Mouse (Mus musculus): Measurements from ENCODE around the gene Dusp3. TPM values are rescaled to one million over a fixed set of nuclear protein-coding genes. Genes with fewer than 3 reads are reported as not detected.
A peak's percentile ranks its signal among the peaks of the same experiment; 100 is the strongest.

The Dusp3 gene
- total RNA-seq, 2 experiments from 2014 or later: 115 to 122 TPM

DNA sequence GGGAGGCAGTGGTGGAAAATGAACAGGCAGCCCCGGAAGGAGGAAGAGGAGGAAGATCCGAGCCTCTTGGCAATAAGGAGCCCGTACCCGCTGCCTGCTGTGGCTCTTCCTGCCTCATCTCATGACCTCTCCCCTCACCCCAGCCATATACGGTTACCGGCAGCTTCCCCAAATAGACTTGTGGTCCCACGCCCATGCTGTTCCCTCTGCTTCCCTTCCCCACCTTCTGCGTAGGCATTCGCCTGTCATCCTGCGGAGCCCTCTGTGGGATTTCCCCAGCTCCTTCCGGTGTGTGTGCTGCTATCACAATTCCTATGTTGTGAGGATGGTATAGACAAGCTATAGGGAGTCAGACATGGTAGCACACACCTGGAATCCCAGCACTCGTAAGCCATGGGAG, 5.0 kb downstream of the Dusp3 start:
- intact Hi-C loops (cut with DNase I): no loop called here
- DNase-seq (ENCODE audit: low spot score): peak; percentile 36

DNA sequence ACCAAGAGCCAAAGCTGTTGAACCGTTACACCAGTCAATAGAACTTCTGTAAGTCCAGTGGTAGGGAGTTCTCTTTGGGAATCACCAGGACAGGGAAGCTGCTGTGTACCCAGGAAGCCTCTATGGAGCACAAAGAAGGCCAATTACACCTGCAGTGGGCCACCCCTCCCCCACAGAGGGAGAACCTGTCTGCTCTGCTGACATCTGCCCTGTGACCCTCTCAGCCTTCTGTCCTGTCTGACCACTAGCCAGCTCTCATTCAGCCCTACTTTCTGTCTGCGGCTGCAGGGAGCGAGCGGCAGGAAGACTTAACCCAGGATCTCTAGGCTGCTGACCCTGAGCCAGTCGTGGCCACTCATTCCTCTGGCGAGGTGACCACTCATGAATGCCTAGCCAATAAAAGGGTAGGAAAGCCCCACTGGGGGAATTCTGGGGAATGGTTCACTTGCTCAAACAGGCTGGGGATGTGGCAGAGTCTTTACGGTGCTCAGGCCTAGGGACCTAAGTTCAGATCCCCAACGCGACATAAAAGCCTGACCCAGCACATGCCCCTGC, 6.1 kb downstream of the Dusp3 start:
- intact Hi-C loops (cut with DNase I): no loop called here
- no peak for DNase-seq (ENCODE audit: low spot score)

DNA sequence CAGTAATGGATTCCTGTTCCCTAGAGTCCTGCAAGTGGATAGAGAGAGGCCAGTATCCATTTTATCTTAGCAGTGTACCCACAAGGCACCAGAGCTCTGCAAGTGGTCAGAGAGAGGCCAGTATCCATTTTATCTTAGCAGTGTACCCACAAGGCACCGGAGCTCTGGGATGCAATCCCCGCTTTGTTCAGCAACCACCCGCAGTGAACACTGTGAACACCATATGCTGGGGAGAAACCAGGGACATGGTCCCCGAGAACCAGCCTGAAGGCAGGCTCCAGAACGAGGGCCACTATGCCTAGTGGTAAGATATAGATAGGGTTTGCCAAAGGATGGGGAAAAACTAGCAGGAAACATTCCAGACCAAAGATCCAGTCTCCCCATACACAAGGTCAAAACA, 7.7 kb downstream of the Dusp3 start:
- DNase-seq (ENCODE audit: low spot score): no peak
- intact Hi-C loops (cut with DNase I): no loop called here

- no peak for DNase-seq (ENCODE audit: low spot score)
- intact Hi-C loops (cut with DNase I): no loop called here
Measured at GRCm38 (mm10) chr11:101976949-101977348, 9.9 kb downstream of the Dusp3 start.

DNA sequence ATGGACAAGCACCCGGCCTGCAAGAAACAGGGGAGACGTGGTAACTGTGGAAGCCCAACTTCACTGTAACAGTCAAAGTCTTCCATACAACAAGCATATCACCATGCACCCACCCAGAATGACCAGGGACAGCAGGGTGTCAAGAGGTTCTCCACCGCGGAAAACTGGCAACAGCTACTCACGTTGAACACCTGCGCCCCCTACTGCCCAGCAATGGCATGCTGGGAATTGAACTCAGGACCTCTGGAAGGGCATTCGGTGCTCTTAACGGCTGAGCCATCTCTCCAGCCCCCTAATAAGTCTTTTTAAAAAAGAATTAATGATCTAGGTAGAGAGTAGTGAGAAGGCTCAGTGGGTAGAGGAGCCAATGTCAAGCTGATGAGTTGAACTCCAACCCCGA, 11.9 kb downstream of the Dusp3 start:
- DNase-seq (ENCODE audit: low spot score): no peak

GRCm38 (mm10) chr11:101974181-101974580, 12.6 kb downstream of the Dusp3 start:
- intact Hi-C loops (cut with DNase I): no loop called here

More for the DNA sequence above, 11.9 kb downstream of the Dusp3 start:
- intact Hi-C loops (cut with DNase I): no loop called here

DNA sequence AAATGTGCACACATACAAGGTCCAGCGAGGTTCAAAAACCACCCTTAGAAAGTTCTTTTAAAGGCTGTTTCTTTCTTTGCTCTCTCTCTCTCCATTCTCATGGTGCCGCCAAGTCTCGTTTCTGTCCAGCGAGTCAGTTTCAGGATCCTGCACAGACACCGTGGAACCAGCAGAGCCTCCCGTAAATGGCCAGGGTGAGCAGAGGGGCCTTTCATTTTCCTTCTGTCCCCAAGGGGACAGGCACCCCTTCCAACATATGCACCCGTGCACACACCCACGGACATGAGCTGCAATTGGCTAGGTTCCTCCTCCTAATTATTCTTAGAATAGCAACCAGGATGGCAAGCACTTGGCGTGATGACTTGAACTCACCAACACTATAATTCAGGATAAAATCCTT, 13.3 kb downstream of the Dusp3 start:
- DNase-seq (ENCODE audit: low spot score): no peak
- intact Hi-C loops (cut with DNase I): no loop called here

More at GRCm38 (mm10) chr11:101974181-101974580, 12.6 kb downstream of the Dusp3 start:
- no peak for DNase-seq (ENCODE audit: low spot score)

GRCm38 (mm10) chr11:101972651-101973050, 14.2 kb downstream of the Dusp3 start:
- DNase-seq (ENCODE audit: low spot score): no peak
- intact Hi-C loops (cut with DNase I): no loop called here

- no peak for DNase-seq (ENCODE audit: low spot score)
- intact Hi-C loops (cut with DNase I): no loop called here
Measured at GRCm38 (mm10) chr11:101972097-101972496, 14.7 kb downstream of the Dusp3 start.

GRCm38 (mm10) chr11:101971410-101971809, 15.4 kb downstream of the Dusp3 start:
- no peak for DNase-seq (ENCODE audit: low spot score)
- intact Hi-C loops (cut with DNase I): no loop called here

- DNase-seq (ENCODE audit: low spot score): no peak
- intact Hi-C loops (cut with DNase I): loop anchor here (5.0 kb wide), 1 partner anchor 158 kb away; no protein-coding TSS in a partner anchor
Measured at GRCm38 (mm10) chr11:101969835-101970234, 17.0 kb downstream of the Dusp3 start.

- peak; percentile 58 for DNase-seq (ENCODE audit: low spot score)
- intact Hi-C loops (cut with DNase I): loop anchor here (1.0 to 5.0 kb wide), 2 partner anchors 49 to 156 kb away; no protein-coding TSS in a partner anchor
Measured at GRCm38 (mm10) chr11:101968791-101969190, 18.0 kb downstream of the Dusp3 start.

DNA sequence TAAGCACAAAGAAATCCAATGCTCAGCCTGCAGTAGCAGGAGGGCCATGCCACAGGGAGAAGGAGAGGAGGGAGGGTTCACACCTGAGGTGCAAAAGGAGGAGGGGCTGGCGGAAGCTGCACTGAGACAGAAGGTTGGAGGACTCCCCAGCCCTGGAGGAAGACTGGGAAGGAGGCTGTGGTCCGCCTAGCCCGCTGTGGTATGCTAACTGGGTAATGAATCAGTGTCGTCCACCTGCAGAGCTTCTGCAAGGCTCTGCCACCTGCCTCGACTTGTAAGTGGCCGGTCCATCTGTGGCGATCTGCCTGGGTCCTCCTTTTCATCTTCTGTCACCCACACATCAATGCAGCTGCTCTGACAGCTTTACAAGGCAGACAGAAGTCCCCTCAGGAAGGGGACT, 18.5 kb downstream of the Dusp3 start:
- intact Hi-C loops (cut with DNase I): loop anchor here (1.0 to 5.0 kb wide), 2 partner anchors 49 to 156 kb away; no protein-coding TSS in a partner anchor
- no peak for DNase-seq (ENCODE audit: low spot score)

DNA sequence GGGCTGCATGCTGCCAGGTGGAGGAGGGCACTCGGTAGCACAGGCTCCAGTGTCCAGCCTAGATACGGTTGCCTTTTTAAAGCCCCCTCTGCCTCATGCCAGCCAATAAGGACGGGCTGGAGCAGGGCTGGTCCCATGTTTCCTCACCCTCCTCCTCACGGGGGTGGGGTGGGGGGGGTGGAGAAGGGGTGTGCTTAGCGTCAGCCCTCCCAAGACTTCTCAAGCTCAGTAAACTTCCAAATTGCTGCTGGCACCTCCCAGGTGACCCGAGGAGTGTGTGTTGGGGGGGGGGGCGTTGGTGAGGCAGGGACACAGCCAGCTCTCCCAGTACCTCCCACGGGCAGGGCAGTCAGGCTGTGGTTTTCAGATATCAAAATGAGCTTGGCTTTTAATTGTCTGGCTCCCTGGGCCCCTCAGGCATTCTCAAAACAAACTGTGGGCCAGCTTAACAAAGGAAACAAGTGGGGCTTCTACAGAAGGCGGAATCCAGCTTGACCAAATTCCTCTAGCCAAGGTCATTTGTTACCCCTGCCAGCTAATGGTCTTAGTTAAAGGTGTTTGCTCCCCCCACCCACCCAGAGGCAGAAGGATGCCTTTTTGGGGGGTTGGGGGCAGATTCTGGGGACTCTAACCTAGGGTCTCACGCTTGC, 19.7 kb downstream of the Dusp3 start, which contains the start of gene Sost:
TSS of gene Sost (minus strand) at position 51 of the 650 bp plus-strand sequence.
- no peak for DNase-seq (ENCODE audit: low spot score)
- intact Hi-C loops (cut with DNase I): loop anchor here (5.0 kb wide), 1 partner anchor 155 kb away; no protein-coding TSS in a partner anchor

GRCm38 (mm10) chr11:101965553-101965952, 21.3 kb downstream of the Dusp3 start:
- intact Hi-C loops (cut with DNase I): loop anchor here (5.0 kb wide), 1 partner anchor 153 kb away; no protein-coding TSS in a partner anchor
- no peak for DNase-seq (ENCODE audit: low spot score)

DNA sequence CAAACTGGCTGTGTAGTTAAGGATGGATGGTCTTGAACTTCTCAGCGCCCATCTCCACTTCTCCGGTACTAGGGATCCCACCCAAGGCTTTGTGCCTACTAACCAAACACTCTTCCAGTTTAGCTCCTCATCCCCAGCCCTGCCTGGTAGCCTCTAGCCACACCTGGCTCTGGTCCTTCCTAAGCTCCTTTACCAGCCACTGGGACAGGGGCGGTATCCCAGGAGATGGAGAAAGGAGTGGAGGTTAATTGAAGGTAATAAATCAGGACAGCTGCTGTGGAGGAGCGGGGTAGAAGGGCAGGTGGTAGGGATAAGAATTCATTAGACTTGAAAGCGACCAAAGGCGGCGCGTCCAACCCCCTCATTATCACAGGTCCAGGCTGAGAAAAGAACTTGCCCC, 22.2 kb downstream of the Dusp3 start:
- intact Hi-C loops (cut with DNase I): loop anchor here (5.0 kb wide), 1 partner anchor 152 kb away; no protein-coding TSS in a partner anchor
- DNase-seq (ENCODE audit: low spot score): no peak

DNA sequence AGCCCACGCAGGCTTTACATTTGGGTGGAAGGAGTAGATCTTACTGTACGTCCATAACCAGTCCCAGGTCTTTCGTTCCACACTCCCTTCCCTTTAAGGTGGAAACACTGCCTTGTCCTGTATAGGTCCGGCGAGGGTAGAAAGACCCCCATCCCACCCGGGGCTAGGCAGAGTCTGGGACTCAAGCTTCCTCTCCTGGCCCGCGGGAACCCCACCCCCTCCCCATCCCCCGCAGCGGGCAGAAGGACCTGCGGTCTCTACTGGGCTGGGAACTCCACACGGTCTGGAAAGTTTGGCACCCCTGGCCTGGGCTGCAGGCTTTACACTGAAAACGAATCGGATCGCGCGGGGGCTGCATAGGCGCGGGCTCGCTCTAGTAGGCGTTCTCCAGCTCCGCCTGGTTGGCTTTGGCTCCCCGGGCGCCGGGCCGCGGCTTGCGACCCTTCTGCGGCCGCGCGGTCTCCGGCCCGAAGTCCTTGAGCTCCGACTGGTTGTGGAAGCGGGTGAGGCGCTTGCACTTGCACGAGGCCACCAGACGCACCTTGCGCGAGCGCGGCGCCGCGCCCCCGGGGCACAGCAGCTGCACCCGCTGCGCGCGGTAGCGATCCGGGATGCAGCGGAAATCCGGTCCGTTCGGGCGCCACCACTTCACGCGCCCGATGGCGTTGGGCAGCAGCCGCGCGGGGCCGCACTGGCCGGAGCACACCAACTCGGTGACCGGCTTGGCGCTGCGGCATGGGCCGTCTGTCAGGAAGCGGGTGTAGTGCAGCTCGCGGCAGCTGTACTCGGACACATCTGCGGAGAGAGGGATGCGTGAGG, 23.1 kb downstream of the Dusp3 start:
- no peak for DNase-seq (ENCODE audit: low spot score)
- intact Hi-C loops (cut with DNase I): no loop called here

DNA sequence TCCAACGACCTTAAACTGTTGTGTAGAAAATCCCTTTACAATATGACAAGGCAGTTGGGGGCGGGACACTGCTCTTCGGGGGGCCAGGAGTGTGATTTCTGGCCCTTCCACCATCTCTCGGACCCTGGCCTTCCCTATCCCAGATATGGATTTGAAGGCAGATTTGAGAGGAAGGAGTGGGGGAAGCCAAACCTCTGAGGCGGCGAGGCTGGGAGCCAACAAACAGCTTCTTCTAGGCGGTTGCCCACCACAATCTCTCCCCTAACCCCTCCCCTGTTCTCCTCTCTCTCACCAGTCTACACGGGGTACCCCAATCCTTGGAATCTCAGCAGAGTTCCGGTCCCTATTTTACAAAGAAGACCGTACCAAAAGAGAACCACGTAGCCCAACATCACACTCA, 23.8 kb downstream of the Dusp3 start:
- intact Hi-C loops (cut with DNase I): no loop called here
- DNase-seq (ENCODE audit: low spot score): no peak

- intact Hi-C loops (cut with DNase I): no loop called here
- no peak for DNase-seq (ENCODE audit: low spot score)
Measured at GRCm38 (mm10) chr11:101957476-101957875, 29.3 kb downstream of the Dusp3 start.

DNA sequence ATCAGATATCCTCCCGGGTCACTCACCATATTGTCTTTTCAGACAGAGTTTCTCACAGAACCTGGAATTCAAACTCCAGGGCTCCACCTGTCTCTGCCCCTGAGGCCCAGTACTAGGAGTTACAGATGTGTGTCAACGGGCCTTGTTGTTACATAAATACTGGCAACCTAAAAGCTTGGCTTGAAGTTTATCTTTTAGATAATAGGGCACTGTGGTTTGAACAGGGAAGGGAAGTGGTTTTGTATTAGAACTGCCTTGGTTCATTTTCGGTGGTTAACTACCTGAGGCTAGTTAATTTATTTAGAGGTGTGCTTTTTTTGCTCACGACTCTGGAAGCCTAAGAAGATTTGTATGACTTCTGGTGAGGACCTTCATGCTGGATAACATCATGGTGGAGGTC, 33.4 kb downstream of the Dusp3 start:
- intact Hi-C loops (cut with DNase I): no loop called here
- no peak for DNase-seq (ENCODE audit: low spot score)

Data from heart, postnatal 25 days (tissue).